ENCODE assay signal across 7 mouse cellular contexts in the genomic region with DNA sequence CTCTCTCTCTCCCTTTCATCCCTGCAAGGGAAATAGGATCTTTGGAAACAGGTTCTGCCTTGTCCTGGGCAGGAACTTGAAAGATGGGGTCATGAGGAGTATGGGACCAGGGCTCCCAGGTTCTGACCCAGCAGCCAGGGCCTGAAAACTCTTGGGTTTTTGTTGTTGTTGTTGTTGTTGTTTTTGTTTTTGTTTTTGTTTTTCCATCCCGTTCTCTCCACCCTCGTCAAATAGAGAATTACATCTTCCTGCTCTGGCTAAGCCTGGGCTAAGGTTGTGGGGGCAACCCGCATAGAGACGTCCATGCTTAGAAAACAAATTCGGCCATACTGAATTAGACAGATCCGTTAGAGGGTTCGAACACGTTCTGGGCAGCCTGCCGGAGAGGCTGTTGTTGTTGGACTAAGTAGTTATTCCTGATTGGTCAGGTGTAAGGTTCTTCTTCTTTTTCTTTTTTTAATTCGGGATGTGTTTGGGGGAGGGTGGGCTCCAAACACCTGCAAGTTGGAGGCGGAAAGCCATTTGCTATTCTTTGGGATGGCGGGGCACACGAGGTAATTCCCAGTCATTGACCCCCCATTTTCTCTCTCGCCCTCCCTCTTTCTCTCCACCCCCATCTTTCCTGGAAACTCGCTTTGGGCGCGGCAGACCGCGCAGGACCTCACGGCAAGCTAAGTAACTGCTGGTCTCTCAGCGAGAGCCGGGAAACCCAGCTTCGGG. TPM values are rescaled to one million over a fixed set of nuclear protein-coding genes. Genes with fewer than 3 reads are reported as not detected.
A peak's percentile ranks its signal among the peaks of the same experiment; 100 is the strongest.
DNase-seq lines count a peak whose midpoint lies in the region; ATAC-seq lines count a peak whose summit lies in the region.

No protein-coding gene starts in this region.

- under 1% methylated on average over 23 of the region's 23 CpGs for WGBS in embryonic facial prominence, embryonic 11.5 days
- 1% methylated on average over 23 of the region's 23 CpGs for WGBS in hindbrain, embryonic 15.5 days

- peak overlapping the region; percentile 16 for H3K4me3 ChIP-seq in embryonic facial prominence, embryonic 11.5 days (ENCODE audit: low read depth, low read length)
- peak overlapping the region; percentile 32 for H3K4me3 ChIP-seq in hindbrain, embryonic 15.5 days

- H3K4me1 ChIP-seq in embryonic facial prominence, embryonic 11.5 days (ENCODE audit: control insufficient read depth, insufficient read depth, low read length) = peaks cover 7% of the 10 kb centered on the region
- H3K4me1 ChIP-seq in hindbrain, embryonic 15.5 days (replicated peaks) = peaks cover 25% of the 10 kb centered on the region

- no peaks in the 10 kb centered on the region for H3K36me3 ChIP-seq in embryonic facial prominence, embryonic 11.5 days (replicated peaks; ENCODE audit: control insufficient read depth, insufficient read depth, low read depth, low read length)
- no peaks in the 10 kb centered on the region for H3K36me3 ChIP-seq in hindbrain, embryonic 15.5 days

- H3K9me3 ChIP-seq in embryonic facial prominence, embryonic 11.5 days (replicated peaks; ENCODE audit: control insufficient read depth, low read length) = no peaks in the 10 kb centered on the region
- no peaks in the 10 kb centered on the region for H3K9me3 ChIP-seq in hindbrain, embryonic 15.5 days

- peaks cover 85% of the 10 kb centered on the region for H3K27me3 ChIP-seq in embryonic facial prominence, embryonic 11.5 days (ENCODE audit: control insufficient read depth, insufficient read depth, low read length)
- H3K27me3 ChIP-seq in hindbrain, embryonic 15.5 days = peaks cover 73% of the 10 kb centered on the region

- no peak overlapping the region for H3K9ac ChIP-seq in embryonic facial prominence, embryonic 11.5 days (replicated peaks; ENCODE audit: low read length)
- H3K9ac ChIP-seq in hindbrain, embryonic 15.5 days = no peak overlapping the region

- ATAC-seq in embryonic facial prominence, embryonic 11.5 days (replicated peaks; ENCODE audit: insufficient number of reproducible peaks, low FRiP score, low TSS enrichment, low read depth) = no peak
- no peak for ATAC-seq in hindbrain, embryonic 15.5 days (ENCODE audit: low FRiP score, low read depth)
- no peak for ATAC-seq in megakaryocyte progenitor cell, adult 5-6 weeks (replicated peaks; ENCODE audit: poor library complexity)

- peak; percentile 21 for DNase-seq in R1 (ENCODE audit: low read depth, low spot score)
- DNase-seq in embryonic facial prominence, embryonic 11.5 days (ENCODE audit: low spot score) = peak; percentile 41
- DNase-seq in lung, postnatal 36 days = peak; percentile 35
- DNase-seq in adrenal gland, postnatal 4 days (ENCODE audit: low spot score in 2 of 2) = no peak
- no peak for DNase-seq in urinary bladder, adult 2 months (ENCODE audit: low spot score)

- no peak overlapping the region for H3K4me2 ChIP-seq in embryonic facial prominence, embryonic 11.5 days (ENCODE audit: low read depth, low read length)
- peak overlapping the region; percentile 29 for H3K4me2 ChIP-seq in hindbrain, embryonic 15.5 days

- H3K27ac ChIP-seq in embryonic facial prominence, embryonic 11.5 days (replicated peaks; ENCODE audit: low read depth, low read length) = no peak overlapping the region
- peak overlapping the region; percentile 78 for H3K27ac ChIP-seq in hindbrain, embryonic 15.5 days (replicated peaks)

RNA-seq across cellular contexts. Expression of a gene that starts 2.8 kb away (rescaled TPM):
- polyA plus RNA-seq in embryonic facial prominence, embryonic 11.5 days (2014; fragmentation: Nextera tagmentation; extraction: Ambion mirVana) = 4.8 and 5.3 TPM in 2 replicates
- 2.6 and 3.2 TPM in 2 replicates for polyA plus RNA-seq in hindbrain, embryonic 15.5 days (2015; fragmentation: Nextera tagmentation; extraction: Ambion mirVana)
- 17.3 and 22.6 TPM in 2 replicates for total RNA-seq in megakaryocyte progenitor cell, adult 5-6 weeks (2015)
- total RNA-seq in megakaryocyte progenitor cell, adult 5-6 weeks (2017) = 9.2 and 16.3 TPM in 2 replicates
- total RNA-seq in adrenal gland, postnatal 4 days (2021) = 10 to 100 TPM in 1 of 2 experiments, 1 to 10 TPM in 1; 6.3 to 11.3 TPM
- 2.1 and 2.2 TPM in 2 replicates for polyA plus RNA-seq in urinary bladder, adult 2 months (2012; rRNA removed)

RNA-seq across cellular contexts. Expression of a gene that starts 29.5 kb away (rescaled TPM):
- 11.3 and 13.1 TPM in 2 replicates for polyA plus RNA-seq in embryonic facial prominence, embryonic 11.5 days (2014; fragmentation: Nextera tagmentation; extraction: Ambion mirVana)
- 2.7 and 3.7 TPM in 2 replicates for polyA plus RNA-seq in hindbrain, embryonic 15.5 days (2015; fragmentation: Nextera tagmentation; extraction: Ambion mirVana)
- total RNA-seq in megakaryocyte progenitor cell, adult 5-6 weeks (2015) = 5.2 and 11.2 TPM in 2 replicates
- 2.0 and 5.2 TPM in 2 replicates for total RNA-seq in megakaryocyte progenitor cell, adult 5-6 weeks (2017)
- total RNA-seq in adrenal gland, postnatal 4 days (2021) = 10 to 100 TPM in 1 of 2 experiments, 1 to 10 TPM in 1; 3.2 to 46.4 TPM
- 79.6 and 106 TPM in 2 replicates for polyA plus RNA-seq in urinary bladder, adult 2 months (2012; rRNA removed)

RNA-seq across cellular contexts. Expression of a gene that starts 59.1 kb away (rescaled TPM):
- polyA plus RNA-seq in embryonic facial prominence, embryonic 11.5 days (2014; fragmentation: Nextera tagmentation; extraction: Ambion mirVana) = 23.1 and 25.1 TPM in 2 replicates
- polyA plus RNA-seq in hindbrain, embryonic 15.5 days (2015; fragmentation: Nextera tagmentation; extraction: Ambion mirVana) = 2.6 and 2.8 TPM in 2 replicates
- total RNA-seq in megakaryocyte progenitor cell, adult 5-6 weeks (2015) = 38.4 and 42.3 TPM in 2 replicates
- total RNA-seq in megakaryocyte progenitor cell, adult 5-6 weeks (2017) = 13.2 and 13.6 TPM in 2 replicates
- 1 to 10 TPM; 6.5 to 7.1 TPM for total RNA-seq in adrenal gland, postnatal 4 days (2021)
- polyA plus RNA-seq in urinary bladder, adult 2 months (2012; rRNA removed) = 0.43 and 0.52 TPM in 2 replicates

Comparison
In these comparisons a context has a peak if more than half of its experiments do, and no peak if none do; other contexts are left out.
1. DNase-seq: peak in R1 (single experiment), embryonic facial prominence, embryonic 11.5 days (single experiment) and lung, postnatal 36 days (single experiment); none in adrenal gland, postnatal 4 days (0 of 2) and urinary bladder, adult 2 months (single experiment).